Mouse (Mus musculus) forebrain, embryonic 16.5 days (tissue): ENCODE measurements at regions not wholly inside any gene's neighbourhood (a gene's known extent, or its start where the extent isn't known, plus 50 kb on each side); places are given as distances from the start of the nearest gene placed in this dataset.

ENCODE experiments used
- ATAC-seq: fragments of 200-750 bp; cut with Nextera tagmentation; 2 replicates; pipeline ENCODE4 v1.8.0; 2017; ENCODE audit warnings: mild to moderate bottlenecking, moderate library complexity
- H3K27ac ChIP-seq: fragments of 300-500 bp; sonication (generic); 2 replicates; pipeline ENCODE4 v1.5.1; 2014; ENCODE audit warnings: low read length, control low read depth
- H3K27me3 ChIP-seq: fragments of 300-500 bp; sonication (generic); replicated peaks from 2 replicates; pipeline ENCODE4 v1.6.1; 2014; ENCODE audit warnings: low read length; ENCODE audit not compliant: control insufficient read depth, insufficient read depth
- H3K36me3 ChIP-seq: fragments of 300-500 bp; sonication (generic); 2 replicates; pipeline ENCODE4 v1.6.1; 2014; ENCODE audit not compliant: control insufficient read depth, insufficient read depth
- H3K4me1 ChIP-seq: fragments of 300-500 bp; sonication (generic); replicated peaks from 2 replicates; pipeline ENCODE4 v1.6.1; 2014; ENCODE audit warnings: low read length; ENCODE audit not compliant: control insufficient read depth, insufficient read depth
- H3K4me2 ChIP-seq: fragments of 300-500 bp; sonication (generic); 2 replicates; pipeline ENCODE4 v1.6.1; 2014; ENCODE audit warnings: mild to moderate bottlenecking, low read length, control low read depth
- H3K4me3 ChIP-seq: fragments of 300-500 bp; sonication (generic); replicated peaks from 2 replicates; pipeline ENCODE4 v1.5.1; 2014; ENCODE audit warnings: mild to moderate bottlenecking, low read length, control low read depth
- H3K9ac ChIP-seq: fragments of 300-500 bp; sonication (generic); replicated peaks from 2 replicates; pipeline ENCODE4 v1.6.1; 2014; ENCODE audit warnings: low read depth, low read length, control low read depth
- H3K9me3 ChIP-seq: fragments of 300-500 bp; sonication (generic); 2 replicates; pipeline ENCODE4 v1.6.1; 2016; ENCODE audit warnings: low read length; ENCODE audit not compliant: control insufficient read depth
- WGBS: fragments of 180-500 bp; shearing (Covaris S2); extraction: QIAGEN DNeasy Blood & Tissue Kit; methylation state at CpG from one replicate; pipeline ENCODE4 v1.1.7; 2014; 5-methylcytosine and 5-hydroxymethylcytosine counted together

GRCm38 (mm10) chr2:128518142-128518541, 72.9 kb upstream of the Spdye4c start:
- Histone ChIP-seq H3K4me1 (no peaks in the 10 kb centered on the region), H3K36me3 (no peaks in the 10 kb centered on the region), H3K4me2 (no peak overlapping the region), H3K9ac (no peak overlapping the region), H3K4me3 (no peak overlapping the region), H3K9me3 (no peaks in the 10 kb centered on the region), H3K27me3 (no peaks in the 10 kb centered on the region), H3K27ac (no peak overlapping the region)
- no peak for ATAC-seq
- WGBS: 99% methylated on average over 3 of the region's 3 CpGs

GRCm38 (mm10) chr2:128521701-128522443, 69.1 kb upstream of the Spdye4c start:
- no peak overlapping the region for H3K27ac ChIP-seq
- no peak overlapping the region for H3K4me3 ChIP-seq
- no peaks in the 10 kb centered on the region for H3K27me3 ChIP-seq
- H3K4me2 ChIP-seq: no peak overlapping the region
- no peak overlapping the region for H3K9ac ChIP-seq
- WGBS: 69% methylated on average over 4 of the region's 4 CpGs
- H3K36me3 ChIP-seq: no peaks in the 10 kb centered on the region
- no peaks in the 10 kb centered on the region for H3K9me3 ChIP-seq
- no peak for ATAC-seq
- no peaks in the 10 kb centered on the region for H3K4me1 ChIP-seq

- no peak overlapping the region for H3K27ac ChIP-seq
- no peaks in the 10 kb centered on the region for H3K4me1 ChIP-seq
- no peaks in the 10 kb centered on the region for H3K36me3 ChIP-seq
- no peak overlapping the region for H3K4me3 ChIP-seq
- no peaks in the 10 kb centered on the region for H3K27me3 ChIP-seq
- 71% methylated on average over 4 of the region's 4 CpGs for whole genome bisulfite sequencing
- H3K9ac ChIP-seq: no peak overlapping the region
- H3K4me2 ChIP-seq: no peak overlapping the region
- ATAC-seq: no peak
- H3K9me3 ChIP-seq: no peaks in the 10 kb centered on the region
Observed at GRCm38 (mm10) chr2:128523425-128524108, 67.4 kb upstream of the Spdye4c start.

GRCm38 (mm10) chr2:128526100-128526499, 64.9 kb upstream of the Spdye4c start:
- H3K27me3 ChIP-seq: no peaks in the 10 kb centered on the region
- WGBS: 87% methylated on average over 2 of the region's 2 CpGs

GRCm38 (mm10) chr2:128526883-128527344, 64.1 kb upstream of the Spdye4c start:
- no peak overlapping the region for H3K4me2 ChIP-seq
- no peaks in the 10 kb centered on the region for H3K9me3 ChIP-seq
- 76% methylated on average over 3 of the region's 3 CpGs for WGBS
- no peaks in the 10 kb centered on the region for H3K4me1 ChIP-seq
- no peak overlapping the region for H3K4me3 ChIP-seq
- H3K36me3 ChIP-seq: no peaks in the 10 kb centered on the region
- H3K27me3 ChIP-seq: no peaks in the 10 kb centered on the region
- no peak overlapping the region for H3K27ac ChIP-seq
- H3K9ac ChIP-seq: no peak overlapping the region
- ATAC-seq: no peak

More at GRCm38 (mm10) chr2:128526100-128526499, 64.9 kb upstream of the Spdye4c start:
- Histone ChIP-seq H3K4me3 (no peak overlapping the region), H3K4me2 (no peak overlapping the region), H3K9ac (no peak overlapping the region), H3K36me3 (no peaks in the 10 kb centered on the region), H3K4me1 (no peaks in the 10 kb centered on the region), H3K9me3 (no peaks in the 10 kb centered on the region), H3K27ac (no peak overlapping the region)
- no peak for ATAC-seq

GRCm38 (mm10) chr2:128536294-128536693, 54.7 kb upstream of the Spdye4c start:
- H3K4me3 ChIP-seq: no peak overlapping the region
- H3K4me2 ChIP-seq: no peak overlapping the region
- no peak for ATAC-seq
- no peaks in the 10 kb centered on the region for H3K36me3 ChIP-seq
- WGBS: 87% methylated on average over 3 of the region's 3 CpGs
- H3K27me3 ChIP-seq: no peaks in the 10 kb centered on the region
- no peaks in the 10 kb centered on the region for H3K4me1 ChIP-seq
- no peak overlapping the region for H3K9ac ChIP-seq
- H3K9me3 ChIP-seq: no peaks in the 10 kb centered on the region
- H3K27ac ChIP-seq: no peak overlapping the region

- Histone ChIP-seq H3K4me3 (no peak overlapping the region), H3K36me3 (no peaks in the 10 kb centered on the region), H3K9me3 (no peaks in the 10 kb centered on the region), H3K4me2 (no peak overlapping the region), H3K27me3 (no peaks in the 10 kb centered on the region), H3K9ac (no peak overlapping the region), H3K27ac (no peak overlapping the region), H3K4me1 (no peaks in the 10 kb centered on the region)
- no peak for ATAC-seq
- WGBS: 77% methylated on average over 6 of the region's 6 CpGs
Observed at GRCm38 (mm10) chr2:128537425-128537824, 53.6 kb upstream of the Spdye4c start.

- ATAC-seq: no peak
- Histone ChIP-seq H3K4me3 (no peak overlapping the region), H3K9me3 (no peaks in the 10 kb centered on the region), H3K27ac (no peak overlapping the region), H3K4me1 (no peaks in the 10 kb centered on the region), H3K9ac (no peak overlapping the region), H3K36me3 (no peaks in the 10 kb centered on the region), H3K27me3 (no peaks in the 10 kb centered on the region), H3K4me2 (no peak overlapping the region)
- WGBS: 94% methylated on average over 8 of the region's 8 CpGs
Observed at GRCm38 (mm10) chr2:128538736-128539135, 52.3 kb upstream of the Spdye4c start.
